Mouse (Mus musculus) midbrain, embryonic 14.5 days (tissue): ENCODE results near the gene Ash1l. TPM values are rescaled to one million over a fixed set of nuclear protein-coding genes. Genes with fewer than 3 reads are reported as not detected.

ENCODE experiments used
- polyA plus RNA-seq: library from polyadenylated mRNA; unstranded; fragments of >200 nt; fragmentation: Nextera tagmentation; extraction: Ambion mirVana; gene quantifications from 2 replicates; pipeline ENCODE4 v1.2.1, GENCODE M21; 2014

Ash1l gene
- polyA plus RNA-seq, 1 experiment from 2014 or later = 24.9 TPM

Other genes starting within 250 kb of the Ash1l start
- 56.5 and 57.4 TPM in 2 replicates for gene Rit1, start 233.8 kb upstream of the Ash1l start, polyA plus RNA-seq
- gene Syt11, start 175.5 kb upstream of the Ash1l start, polyA plus RNA-seq = 169 and 199 TPM in 2 replicates
- 14.4 and 18.3 TPM in 2 replicates for gene Gon4l, start 115.4 kb upstream of the Ash1l start, polyA plus RNA-seq
- gene Msto1, start 36.6 kb upstream of the Ash1l start, polyA plus RNA-seq = 48.3 and 53.2 TPM in 2 replicates
- 110 and 138 TPM in 2 replicates for gene Dap3, start 559 bp downstream of the Ash1l start, polyA plus RNA-seq
- 90.1 and 107 TPM in 2 replicates for gene Rusc1, start 142.7 kb downstream of the Ash1l start, polyA plus RNA-seq
- not detected in 2 replicates for gene Gm43738, start 150.5 kb downstream of the Ash1l start, polyA plus RNA-seq
- gene Fdps, start 151.3 kb downstream of the Ash1l start, polyA plus RNA-seq = 364 and 475 TPM in 2 replicates
- gene Pklr, start 185.5 kb downstream of the Ash1l start, polyA plus RNA-seq = 0.07 and 0.29 TPM in 2 replicates
- 23.6 and 30.7 TPM in 2 replicates for gene Hcn3, start 209.6 kb downstream of the Ash1l start, polyA plus RNA-seq
- gene Clk2, start 214.2 kb downstream of the Ash1l start, polyA plus RNA-seq = 22.0 and 24.6 TPM in 2 replicates
- 104 and 123 TPM in 2 replicates for gene Scamp3, start 226.9 kb downstream of the Ash1l start, polyA plus RNA-seq
- gene Fam189b, start 232.5 kb downstream of the Ash1l start, polyA plus RNA-seq = 25.0 and 25.3 TPM in 2 replicates